Mouse (Mus musculus) testis, adult 2 months (tissue): ENCODE measurements around the gene Hsf4.

Experiments used
- CTCF ChIP-seq: fragments of 200-500 bp; IDR thresholded peaks from 2 replicates; pipeline ENCODE4 v1.5.1; 2012; ENCODE audit warnings: low read depth, mild to moderate bottlenecking, inconsistent platforms, low read length, moderate library complexity; ENCODE audit not compliant: control insufficient read depth, insufficient read depth, insufficient replicate concordance
- POLR2A ChIP-seq: fragments of 200-500 bp; IDR thresholded peaks from 2 replicates; pipeline ENCODE4 v1.6.1; 2012; ENCODE audit warnings: low read depth, mild to moderate bottlenecking, inconsistent platforms, low read length, moderate library complexity; ENCODE audit not compliant: control insufficient read depth

DNA sequence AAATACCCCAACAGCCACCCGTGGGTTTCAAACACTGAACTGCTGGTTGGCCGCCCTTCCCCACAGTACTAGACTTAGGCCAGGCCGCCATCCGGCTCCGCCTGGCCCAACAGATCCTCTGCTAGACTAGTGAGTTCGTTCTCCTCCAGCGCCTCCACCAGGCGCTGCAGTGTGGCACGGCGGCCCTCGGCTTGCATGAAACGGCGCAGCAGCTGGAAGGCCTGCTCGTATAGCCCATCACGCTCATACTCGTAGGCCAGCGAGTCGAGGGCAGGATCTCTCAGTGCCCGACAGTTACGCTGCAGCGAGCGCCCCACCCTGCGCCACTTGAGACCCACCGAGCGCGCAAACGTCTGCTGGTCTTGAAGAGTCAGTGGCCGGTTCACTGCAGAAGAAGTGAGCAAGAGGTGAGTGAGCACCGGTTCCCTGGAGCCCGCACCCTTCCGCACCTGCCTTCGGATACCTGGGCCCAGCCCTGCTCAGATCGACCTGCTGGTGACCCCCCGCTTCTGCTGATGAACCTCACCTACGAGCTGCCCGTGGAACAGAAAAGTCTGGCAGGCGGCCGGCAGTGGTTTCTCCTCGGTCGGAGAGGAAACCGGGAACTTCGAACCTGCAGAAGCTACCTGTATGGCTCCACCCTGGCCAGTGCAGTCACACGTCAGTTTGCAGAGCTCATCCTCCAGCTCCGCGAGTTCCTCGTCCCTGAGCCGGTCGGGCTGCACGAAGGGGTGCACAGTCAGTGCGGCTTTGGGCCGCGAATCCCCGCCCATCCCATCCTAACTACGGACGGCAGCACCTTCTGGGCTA lies 10.5 kb upstream of the Hsf4 start:
- TF ChIP-seq POLR2A (no peak), CTCF (no peak)
